Mouse (Mus musculus): ENCODE data around the gene Eml1. TPM values are rescaled to one million over a fixed set of nuclear protein-coding genes. Genes with fewer than 3 reads are reported as not detected.

Gene Eml1
- polyA plus RNA-seq, 1 experiment from 2014 or later = 68.6 TPM

DNA sequence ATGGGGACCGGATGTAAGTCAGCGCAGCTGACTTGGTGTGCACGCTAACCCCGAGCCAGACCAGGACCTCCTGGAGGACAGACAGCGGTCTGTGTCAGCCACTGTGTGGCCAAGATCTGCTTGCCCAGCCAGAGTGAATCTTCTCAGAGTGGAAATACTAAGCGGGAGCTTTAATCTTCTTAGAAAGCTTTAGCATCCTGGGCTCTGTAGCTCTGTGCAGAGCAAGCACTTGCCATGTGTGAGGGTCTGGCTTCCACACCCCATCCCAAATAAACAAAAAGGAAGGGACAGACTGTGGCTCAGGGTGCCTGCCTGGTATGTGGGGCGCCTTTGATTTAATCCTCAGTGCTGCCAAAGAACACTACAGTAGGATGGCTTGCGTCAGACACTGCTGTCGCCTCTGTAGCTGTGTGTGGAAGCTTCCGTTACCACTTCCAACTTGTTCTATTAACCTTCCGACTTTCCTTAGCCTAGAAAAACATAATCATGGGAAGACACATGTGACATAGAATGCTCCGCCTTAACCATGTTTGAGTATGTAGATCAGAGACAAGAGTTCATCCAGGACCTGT is 64.8 kb downstream of the Eml1 start:
- no peaks in the 10 kb centered on the region for H3K36me3 ChIP-seq (ENCODE audit: control insufficient read depth, insufficient read depth, low read length)
- no peak overlapping the region for H3K4me2 ChIP-seq (replicated peaks; ENCODE audit: low read depth, low read length)
- H3K9ac ChIP-seq (replicated peaks; ENCODE audit: low read depth, low read length) = no peak overlapping the region
- 61% methylated on average over 12 of the region's 12 CpGs for WGBS
- H3K4me3 ChIP-seq (ENCODE audit: low read depth, low read length) = no peak overlapping the region
- H3K4me1 ChIP-seq (ENCODE audit: control insufficient read depth, insufficient read depth, low read length) = peaks cover 42% of the 10 kb centered on the region
- peak overlapping the region; percentile 94 for H3K27ac ChIP-seq (ENCODE audit: low read length)
- H3K9me3 ChIP-seq (ENCODE audit: control insufficient read depth, low read depth, low read length) = no peaks in the 10 kb centered on the region
- H3K27me3 ChIP-seq (ENCODE audit: control insufficient read depth, insufficient read depth, low read length) = no peaks in the 10 kb centered on the region
- ATAC-seq (ENCODE audit: insufficient number of reproducible peaks, insufficient read depth, low FRiP score, low read depth) = no peak

- 48% methylated on average over 24 of the region's 24 CpGs for WGBS
- H3K27me3 ChIP-seq (ENCODE audit: control insufficient read depth, insufficient read depth, low read length) = no peaks in the 10 kb centered on the region
- peaks cover 34% of the 10 kb centered on the region for H3K4me1 ChIP-seq (ENCODE audit: control insufficient read depth, insufficient read depth, low read length)
- no peak overlapping the region for H3K4me3 ChIP-seq (ENCODE audit: low read depth, low read length)
- no peaks in the 10 kb centered on the region for H3K9me3 ChIP-seq (ENCODE audit: control insufficient read depth, low read depth, low read length)
- H3K36me3 ChIP-seq (ENCODE audit: control insufficient read depth, insufficient read depth, low read length) = no peaks in the 10 kb centered on the region
- peak overlapping the region; percentile 94 for H3K27ac ChIP-seq (ENCODE audit: low read length)
- H3K4me2 ChIP-seq (replicated peaks; ENCODE audit: low read depth, low read length) = no peak overlapping the region
- ATAC-seq (ENCODE audit: insufficient number of reproducible peaks, insufficient read depth, low FRiP score, low read depth) = peak; percentile 48; the same call in 1 of the 2 replicates
- no peak overlapping the region for H3K9ac ChIP-seq (replicated peaks; ENCODE audit: low read depth, low read length)
Measured at GRCm38 (mm10) chr12:108436029-108436923, 65.5 kb downstream of the Eml1 start.

GRCm38 (mm10) chr12:108437446-108437845 is 66.7 kb downstream of the Eml1 start:
- ATAC-seq (ENCODE audit: insufficient number of reproducible peaks, insufficient read depth, low FRiP score, low read depth) = no peak
- Histone ChIP-seq H3K9ac (replicated peaks; ENCODE audit: low read depth, low read length) (no peak overlapping the region), H3K27me3 (ENCODE audit: control insufficient read depth, insufficient read depth, low read length) (no peaks in the 10 kb centered on the region), H3K36me3 (ENCODE audit: control insufficient read depth, insufficient read depth, low read length) (no peaks in the 10 kb centered on the region), H3K9me3 (ENCODE audit: control insufficient read depth, low read depth, low read length) (no peaks in the 10 kb centered on the region), H3K4me3 (ENCODE audit: low read depth, low read length) (no peak overlapping the region), H3K4me1 (ENCODE audit: control insufficient read depth, insufficient read depth, low read length) (peaks cover 33% of the 10 kb centered on the region; the same call in 1 of the 2 replicates), H3K4me2 (replicated peaks; ENCODE audit: low read depth, low read length) (no peak overlapping the region), H3K27ac (ENCODE audit: low read length) (peak overlapping the region; percentile 94)
- 84% methylated on average over 13 of the region's 13 CpGs for WGBS

GRCm38 (mm10) chr12:108443271-108443670 is 72.5 kb downstream of the Eml1 start:
- Histone ChIP-seq H3K9ac (replicated peaks; ENCODE audit: low read depth, low read length) (no peak overlapping the region), H3K9me3 (ENCODE audit: control insufficient read depth, low read depth, low read length) (no peaks in the 10 kb centered on the region), H3K27me3 (ENCODE audit: control insufficient read depth, insufficient read depth, low read length) (no peaks in the 10 kb centered on the region), H3K4me1 (ENCODE audit: control insufficient read depth, insufficient read depth, low read length) (peaks cover 22% of the 10 kb centered on the region; the same call in 1 of the 2 replicates), H3K4me2 (replicated peaks; ENCODE audit: low read depth, low read length) (no peak overlapping the region), H3K27ac (ENCODE audit: low read length) (peak overlapping the region; percentile 81), H3K36me3 (ENCODE audit: control insufficient read depth, insufficient read depth, low read length) (no peaks in the 10 kb centered on the region), H3K4me3 (ENCODE audit: low read depth, low read length) (no peak overlapping the region)
- peak; percentile 78 for ATAC-seq (ENCODE audit: insufficient number of reproducible peaks, insufficient read depth, low FRiP score, low read depth)
- 1% methylated on average over 10 of the region's 10 CpGs for WGBS

GRCm38 (mm10) chr12:108443708-108444107 is 73.0 kb downstream of the Eml1 start:
- H3K4me2 ChIP-seq (replicated peaks; ENCODE audit: low read depth, low read length) = no peak overlapping the region
- H3K9ac ChIP-seq (replicated peaks; ENCODE audit: low read depth, low read length) = no peak overlapping the region
- H3K27ac ChIP-seq (ENCODE audit: low read length) = peak overlapping the region; percentile 81; the same call in 1 of the 2 replicates
- H3K36me3 ChIP-seq (ENCODE audit: control insufficient read depth, insufficient read depth, low read length) = no peaks in the 10 kb centered on the region
- no peak overlapping the region for H3K4me3 ChIP-seq (ENCODE audit: low read depth, low read length)
- no peak for ATAC-seq (ENCODE audit: insufficient number of reproducible peaks, insufficient read depth, low FRiP score, low read depth)
- H3K9me3 ChIP-seq (ENCODE audit: control insufficient read depth, low read depth, low read length) = no peaks in the 10 kb centered on the region
- H3K27me3 ChIP-seq (ENCODE audit: control insufficient read depth, insufficient read depth, low read length) = no peaks in the 10 kb centered on the region
- peaks cover 22% of the 10 kb centered on the region; the same call in 1 of the 2 replicates for H3K4me1 ChIP-seq (ENCODE audit: control insufficient read depth, insufficient read depth, low read length)
- 60% methylated on average over 5 of the region's 5 CpGs for WGBS

DNA sequence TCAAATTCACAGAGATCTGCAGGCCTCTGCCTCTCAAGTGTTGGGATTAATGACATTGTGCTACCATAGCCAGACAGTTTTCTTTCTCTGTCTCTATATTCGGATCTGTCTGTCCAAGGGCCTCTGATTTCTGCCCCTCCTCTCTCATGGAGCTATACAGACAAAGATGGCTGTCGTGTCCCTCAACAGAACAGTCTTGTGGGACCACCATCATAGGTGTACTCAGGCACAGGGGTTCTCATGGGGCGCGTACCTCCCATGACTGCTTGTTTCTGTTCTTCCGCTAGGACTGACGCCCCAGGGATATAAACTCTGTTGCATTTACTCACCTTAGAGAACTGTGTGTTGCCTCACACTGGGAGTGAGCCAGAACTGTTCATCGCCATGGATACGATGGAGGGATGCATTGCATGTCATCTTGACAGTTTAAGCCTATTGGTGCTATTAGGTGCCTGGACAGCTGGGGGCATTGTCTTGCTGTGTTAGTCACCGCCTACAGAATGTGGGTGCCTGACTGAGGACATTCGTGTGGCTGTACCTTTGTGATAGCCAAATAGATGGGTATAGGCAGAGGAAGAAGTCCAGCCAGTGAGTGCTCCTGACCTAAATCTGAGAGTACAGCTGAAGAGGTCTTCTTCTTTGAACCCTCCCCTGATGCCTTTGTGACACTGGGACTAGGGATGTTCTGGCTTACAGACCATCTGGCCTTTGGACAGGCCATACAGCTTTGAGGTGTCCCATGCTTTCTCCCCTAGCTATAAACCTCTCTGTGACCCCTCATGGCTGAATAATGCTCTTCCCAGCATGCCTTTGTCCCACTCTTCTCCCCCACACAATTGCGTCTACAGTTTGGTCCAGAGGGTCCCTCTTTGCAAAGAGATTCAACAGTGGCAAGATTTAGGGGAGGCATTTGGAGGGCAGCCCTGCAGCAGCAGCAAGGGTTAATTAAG is 73.7 kb downstream of the Eml1 start:
- no peak overlapping the region for H3K9ac ChIP-seq (replicated peaks; ENCODE audit: low read depth, low read length)
- no peaks in the 10 kb centered on the region for H3K36me3 ChIP-seq (ENCODE audit: control insufficient read depth, insufficient read depth, low read length)
- peak overlapping the region; percentile 81 for H3K27ac ChIP-seq (ENCODE audit: low read length)
- 71% methylated on average over 11 of the region's 11 CpGs for WGBS
- no peak overlapping the region for H3K4me2 ChIP-seq (replicated peaks; ENCODE audit: low read depth, low read length)
- H3K4me3 ChIP-seq (ENCODE audit: low read depth, low read length) = no peak overlapping the region
- H3K4me1 ChIP-seq (ENCODE audit: control insufficient read depth, insufficient read depth, low read length) = peaks cover 22% of the 10 kb centered on the region; the same call in 1 of the 2 replicates
- no peak for ATAC-seq (ENCODE audit: insufficient number of reproducible peaks, insufficient read depth, low FRiP score, low read depth)
- no peaks in the 10 kb centered on the region for H3K9me3 ChIP-seq (ENCODE audit: control insufficient read depth, low read depth, low read length)
- no peaks in the 10 kb centered on the region for H3K27me3 ChIP-seq (ENCODE audit: control insufficient read depth, insufficient read depth, low read length)

DNA sequence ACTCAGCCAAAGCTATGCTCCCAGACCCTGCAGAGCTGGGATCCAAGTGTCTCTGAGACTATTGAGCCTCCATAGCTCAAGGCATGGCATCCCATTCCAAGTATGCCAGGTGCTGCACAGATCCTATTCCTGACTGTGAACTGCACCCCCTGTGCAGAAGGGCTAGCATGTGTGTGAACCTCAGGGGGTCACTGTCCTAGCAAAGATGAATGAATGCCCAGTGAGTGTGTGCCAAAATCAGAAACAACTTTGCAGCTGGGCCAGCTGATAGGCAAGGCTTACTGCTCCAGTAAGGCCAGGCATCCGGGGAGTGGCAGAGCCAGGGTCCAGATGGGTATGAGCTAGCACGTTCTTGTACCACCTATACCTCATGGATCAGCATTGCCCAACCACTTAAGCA is 76.0 kb downstream of the Eml1 start:
- Histone ChIP-seq H3K4me1 (ENCODE audit: control insufficient read depth, insufficient read depth, low read length) (peaks cover 25% of the 10 kb centered on the region; the same call in 1 of the 2 replicates), H3K9me3 (ENCODE audit: control insufficient read depth, low read depth, low read length) (no peaks in the 10 kb centered on the region), H3K36me3 (ENCODE audit: control insufficient read depth, insufficient read depth, low read length) (no peaks in the 10 kb centered on the region), H3K4me2 (replicated peaks; ENCODE audit: low read depth, low read length) (no peak overlapping the region), H3K9ac (replicated peaks; ENCODE audit: low read depth, low read length) (no peak overlapping the region), H3K4me3 (ENCODE audit: low read depth, low read length) (no peak overlapping the region), H3K27me3 (ENCODE audit: control insufficient read depth, insufficient read depth, low read length) (no peaks in the 10 kb centered on the region), H3K27ac (ENCODE audit: low read length) (no peak overlapping the region)
- ATAC-seq (ENCODE audit: insufficient number of reproducible peaks, insufficient read depth, low FRiP score, low read depth) = no peak
- WGBS = 87% methylated on average over 2 of the region's 2 CpGs

DNA sequence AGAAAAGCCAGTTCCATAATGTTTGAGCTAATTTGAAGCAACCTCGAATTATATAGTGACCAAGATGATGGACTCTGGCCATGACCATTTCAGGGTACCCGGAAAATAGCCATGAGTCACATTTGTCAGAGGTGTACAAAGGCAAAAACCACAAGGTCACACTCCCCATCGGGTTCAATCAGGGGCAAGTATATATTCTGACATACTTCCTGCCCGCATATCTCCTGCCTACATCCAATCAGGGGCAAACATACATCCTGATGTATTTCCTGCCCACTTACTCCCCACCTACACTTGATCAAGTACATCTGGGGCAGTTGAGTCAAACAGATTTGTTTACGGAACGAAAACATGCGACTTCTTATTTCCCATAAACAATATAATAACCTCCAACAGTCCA is 77.6 kb downstream of the Eml1 start:
- peaks cover 14% of the 10 kb centered on the region; the same call in 1 of the 2 replicates for H3K4me1 ChIP-seq (ENCODE audit: control insufficient read depth, insufficient read depth, low read length)
- H3K9me3 ChIP-seq (ENCODE audit: control insufficient read depth, low read depth, low read length) = no peaks in the 10 kb centered on the region
- no peak for ATAC-seq (ENCODE audit: insufficient number of reproducible peaks, insufficient read depth, low FRiP score, low read depth)
- WGBS = 79% methylated on average over 7 of the region's 7 CpGs
- no peak overlapping the region for H3K4me3 ChIP-seq (ENCODE audit: low read depth, low read length)
- H3K27ac ChIP-seq (ENCODE audit: low read length) = no peak overlapping the region
- no peaks in the 10 kb centered on the region for H3K27me3 ChIP-seq (ENCODE audit: control insufficient read depth, insufficient read depth, low read length)
- no peak overlapping the region for H3K4me2 ChIP-seq (replicated peaks; ENCODE audit: low read depth, low read length)
- H3K36me3 ChIP-seq (ENCODE audit: control insufficient read depth, insufficient read depth, low read length) = no peaks in the 10 kb centered on the region
- H3K9ac ChIP-seq (replicated peaks; ENCODE audit: low read depth, low read length) = no peak overlapping the region

All from stomach, embryonic 14.5 days (tissue).